Mouse (Mus musculus): ENCODE results near the gene Colgalt1. TPM values are rescaled to one million over a fixed set of nuclear protein-coding genes. Genes with fewer than 3 reads are reported as not detected.
A peak's percentile ranks its signal among the peaks of the same experiment; 100 is the strongest.

Colgalt1 gene
- total RNA-seq, 2 experiments from 2014 or later = 46.3 to 54.9 TPM

DNA sequence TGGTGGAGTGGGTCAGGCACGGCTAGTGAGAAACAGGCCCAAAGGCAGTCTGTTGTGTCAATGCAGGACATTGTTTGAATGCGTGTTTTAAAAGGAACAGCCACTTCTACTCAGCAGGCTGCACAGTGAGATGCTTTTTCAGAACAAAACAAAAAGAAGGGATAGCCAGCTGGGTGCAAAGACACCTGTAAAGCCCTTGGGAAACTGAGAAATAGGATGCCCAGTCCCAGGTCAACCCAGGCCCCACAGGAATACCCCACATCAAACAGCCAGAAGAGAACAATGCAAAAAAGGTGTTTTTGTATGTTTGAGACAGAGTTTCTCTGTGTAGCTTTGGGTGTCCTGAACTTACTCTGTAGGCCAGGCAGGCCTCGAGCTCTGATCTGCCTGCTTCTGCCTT lies 22.0 kb upstream of the Colgalt1 start:
- no peak for DNase-seq
- intact Hi-C loops (cut with DNase I) = no loop called here

- intact Hi-C loops (cut with DNase I) = no loop called here
- peak in 1 of 2 experiments; percentile 18 for DNase-seq
These were observed 19.8 kb upstream of the Colgalt1 start for GRCm38 (mm10) chr8:71591017-71591416.

GRCm38 (mm10) chr8:71591471-71592373 lies 19.1 kb upstream of the Colgalt1 start, which contains the start of gene Pgls:
TSS of gene Pgls (plus strand) at chr8:71592176.
- peak; percentile 96 to 97 for DNase-seq
- intact Hi-C loops (cut with DNase I) = no loop called here

- intact Hi-C loops (cut with DNase I) = no loop called here
- DNase-seq = peak in 1 of 2 experiments; percentile 85
These were observed 18.2 kb upstream of the Colgalt1 start for GRCm38 (mm10) chr8:71592374-71593170.

- intact Hi-C loops (cut with DNase I) = no loop called here
These were observed 17.1 kb upstream of the Colgalt1 start for GRCm38 (mm10) chr8:71593556-71594323.

GRCm38 (mm10) chr8:71594324-71594722 lies 16.5 kb upstream of the Colgalt1 start:
- no peak for DNase-seq
- intact Hi-C loops (cut with DNase I) = no loop called here

More at GRCm38 (mm10) chr8:71593556-71594323, 17.1 kb upstream of the Colgalt1 start:
- DNase-seq = no peak

GRCm38 (mm10) chr8:71595862-71596261 lies 14.9 kb upstream of the Colgalt1 start:
- intact Hi-C loops (cut with DNase I) = loop anchor here (1.0 to 2.0 kb wide), 3 partner anchors 35 to 155 kb away; no protein-coding TSS in a partner anchor
- peak; percentile 90 to 94 for DNase-seq

GRCm38 (mm10) chr8:71596384-71596783 lies 14.4 kb upstream of the Colgalt1 start:
- intact Hi-C loops (cut with DNase I) = loop anchor here (1.0 to 2.0 kb wide), 3 partner anchors 35 to 156 kb away; no protein-coding TSS in a partner anchor
- no peak for DNase-seq

DNA sequence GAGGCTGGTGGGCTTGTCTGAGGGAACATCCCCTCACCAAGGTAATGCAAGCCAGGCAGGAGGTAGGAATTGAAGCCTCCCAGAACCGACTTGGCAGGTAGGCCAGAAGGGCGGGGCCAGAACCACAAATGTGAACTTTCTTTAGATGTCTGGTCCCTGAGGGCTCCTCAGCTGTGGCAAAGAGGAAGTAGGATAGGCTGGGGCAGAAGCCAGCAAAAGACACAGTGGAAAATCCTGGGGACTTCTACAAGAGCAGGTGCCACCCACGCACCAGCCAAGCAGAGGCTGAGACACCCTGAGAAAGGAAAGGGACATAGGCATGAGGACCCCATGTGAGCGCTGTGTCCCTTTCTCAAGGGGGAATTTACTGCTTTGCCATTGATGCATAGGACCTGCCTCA lies 14.0 kb upstream of the Colgalt1 start:
- no peak for DNase-seq
- intact Hi-C loops (cut with DNase I) = loop anchor here (1.0 to 2.0 kb wide), 3 partner anchors 35 to 156 kb away; no protein-coding TSS in a partner anchor

- intact Hi-C loops (cut with DNase I) = loop anchor here (2.0 kb wide), 1 partner anchor 157 kb away; no protein-coding TSS in a partner anchor
- no peak for DNase-seq
These were observed 13.3 kb upstream of the Colgalt1 start, which contains the start of gene Fam129c for GRCm38 (mm10) chr8:71597451-71597850. TSS of gene Fam129c (plus strand) at chr8:71597648.

DNA sequence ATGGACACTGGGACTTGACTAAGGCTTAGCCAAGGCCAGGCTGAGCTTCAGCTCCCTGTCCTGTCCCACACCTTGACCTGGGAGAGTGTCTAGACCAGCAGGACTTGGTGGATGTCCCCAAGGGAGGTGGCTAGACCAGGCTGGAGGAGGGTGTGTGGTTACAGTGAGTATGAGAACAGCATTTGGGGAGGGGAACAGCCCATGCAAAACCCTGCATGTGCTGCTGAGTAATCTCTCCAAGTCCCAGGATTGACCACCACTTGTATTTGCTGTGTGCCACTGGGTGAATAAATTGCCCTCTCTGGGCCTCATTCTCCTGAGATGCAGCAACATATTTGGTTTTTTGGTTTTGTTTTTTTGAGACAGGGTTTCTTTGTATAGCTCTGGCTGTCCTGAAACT lies 12.4 kb upstream of the Colgalt1 start:
- DNase-seq = no peak
- intact Hi-C loops (cut with DNase I) = no loop called here

DNA sequence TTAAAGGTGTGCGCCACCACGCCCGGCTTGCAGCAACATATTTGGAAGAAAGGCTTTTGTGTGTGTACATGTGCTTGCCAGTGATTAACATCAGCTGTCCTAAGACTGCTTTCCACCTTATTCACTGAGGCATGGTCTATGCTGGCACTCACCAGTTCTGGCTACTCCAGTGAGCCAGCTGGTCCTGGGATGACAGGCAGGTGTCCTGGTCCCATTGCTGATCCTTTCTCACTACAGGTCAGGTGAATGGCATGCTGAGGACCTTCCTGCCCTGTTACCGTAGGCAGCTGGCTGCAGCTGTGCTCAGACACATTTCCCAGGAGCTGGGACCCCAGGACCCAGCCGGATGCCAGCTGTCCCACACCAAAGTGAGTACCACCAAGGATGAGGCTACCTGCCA lies 12.0 kb upstream of the Colgalt1 start:
- DNase-seq = no peak
- intact Hi-C loops (cut with DNase I) = no loop called here

GRCm38 (mm10) chr8:71601939-71602665 lies 8.7 kb upstream of the Colgalt1 start:
- no peak for DNase-seq
- intact Hi-C loops (cut with DNase I) = no loop called here

DNA sequence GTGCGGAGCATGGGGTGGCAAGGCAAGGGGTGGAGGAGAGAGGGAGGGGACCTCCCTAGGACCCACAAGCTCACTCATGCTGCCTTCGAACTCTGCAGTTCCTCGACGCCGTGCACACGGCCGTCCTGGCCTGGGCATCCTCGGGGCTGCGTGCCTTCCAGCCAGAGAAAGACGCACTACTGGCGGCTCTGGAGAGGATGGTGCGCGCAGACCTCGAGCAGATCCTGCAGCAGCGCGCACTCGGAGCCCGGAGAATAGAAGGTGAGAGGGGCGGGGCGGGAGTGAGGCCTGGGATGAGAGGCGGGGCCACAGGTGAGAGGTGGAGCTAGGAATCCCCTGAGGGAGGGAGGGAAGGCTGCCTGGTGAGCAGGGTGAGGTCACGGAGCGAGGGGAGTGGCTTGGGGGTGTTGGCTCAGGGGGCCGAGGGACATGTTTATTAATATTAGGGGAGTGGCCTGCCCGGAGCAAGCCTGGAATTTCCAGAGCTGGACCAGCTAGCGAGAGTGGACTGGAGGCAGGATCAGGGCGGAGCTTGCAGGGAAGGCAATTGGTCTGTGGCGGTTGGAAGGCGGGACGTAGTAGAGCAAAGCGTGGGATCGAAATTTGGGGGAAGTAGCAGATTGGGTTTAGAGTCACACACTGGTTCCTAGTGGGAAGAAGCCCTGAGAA lies 8.0 kb upstream of the Colgalt1 start:
- DNase-seq = peak; percentile 63 to 76
- intact Hi-C loops (cut with DNase I) = no loop called here

GRCm38 (mm10) chr8:71604021-71604420 lies 6.8 kb upstream of the Colgalt1 start:
- intact Hi-C loops (cut with DNase I) = no loop called here
- no peak for DNase-seq

- intact Hi-C loops (cut with DNase I) = loop anchor here (5.0 kb wide), 1 partner anchor 50 kb away; no protein-coding TSS in a partner anchor
- DNase-seq = no peak
These were observed 1.3 kb downstream of the Colgalt1 start for GRCm38 (mm10) chr8:71612141-71612540.

DNA sequence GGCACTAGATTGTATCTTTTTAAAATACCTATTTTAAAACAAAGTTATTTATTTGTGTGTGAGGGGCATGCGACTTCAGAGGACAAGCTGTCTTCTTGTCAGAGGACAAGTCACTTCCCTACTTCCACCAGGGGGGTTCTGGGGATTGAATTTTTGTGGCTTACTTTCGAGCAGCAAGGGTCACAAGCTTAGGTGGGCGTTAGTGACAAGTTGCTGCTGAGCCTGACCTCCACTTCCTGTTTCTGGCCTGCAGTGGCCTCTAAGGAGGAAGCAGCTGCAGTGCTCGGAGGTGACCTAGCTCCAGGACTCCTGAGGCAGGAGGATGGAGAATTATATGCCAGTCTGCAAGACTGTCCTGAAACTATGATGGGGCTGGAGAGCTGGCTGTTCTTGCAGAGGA lies 2.6 kb downstream of the Colgalt1 start:
- no peak for DNase-seq
- intact Hi-C loops (cut with DNase I) = loop anchor here (5.0 kb wide), 1 partner anchor 49 kb away; no protein-coding TSS in a partner anchor

DNA sequence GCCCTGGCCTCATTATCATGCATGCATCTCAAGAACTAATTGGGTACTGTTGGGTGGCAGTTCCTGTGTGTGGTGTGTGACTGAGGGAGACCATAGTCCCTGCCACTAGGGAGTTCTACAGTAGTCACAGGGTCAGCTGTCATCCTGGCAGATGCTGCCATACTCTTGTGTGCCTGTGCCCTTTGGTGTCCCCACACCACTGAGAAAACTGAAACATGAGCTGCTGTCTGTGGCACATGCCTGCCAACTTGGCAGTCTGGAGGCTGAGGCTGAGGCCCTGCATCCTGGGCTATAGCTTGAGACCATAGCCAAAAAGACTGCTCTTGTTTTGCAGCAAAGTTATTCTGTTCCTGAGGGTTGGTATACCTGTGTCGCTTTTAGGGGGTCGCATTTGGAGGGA lies 9.0 kb downstream of the Colgalt1 start:
- DNase-seq = no peak
- intact Hi-C loops (cut with DNase I) = no loop called here

GRCm38 (mm10) chr8:71625088-71625487 lies 14.3 kb downstream of the Colgalt1 start:
- intact Hi-C loops (cut with DNase I) = no loop called here

More at GRCm38 (mm10) chr8:71625088-71625487, 14.3 kb downstream of the Colgalt1 start:
- no peak for DNase-seq

Measured in heart, postnatal 10 days (tissue).